Mouse (Mus musculus) cerebral cortex, adult 2 months (tissue): Measurements from ENCODE around the gene Vti1b.

ENCODE experiments used
- WGBS: fragments of 180-500 bp; shearing (Covaris S2); methylation state at CpG from one replicate; pipeline ENCODE4 v1.1.7; 2018; 5-methylcytosine and 5-hydroxymethylcytosine counted together

Gene Vti1b

GRCm38 (mm10) chr12:79172019-79172941, at the start of gene Vti1b:
Gene Vti1b (minus strand): TSS chr12:79172667.
- under 1% methylated on average over 72 of the region's 73 CpGs for WGBS

DNA sequence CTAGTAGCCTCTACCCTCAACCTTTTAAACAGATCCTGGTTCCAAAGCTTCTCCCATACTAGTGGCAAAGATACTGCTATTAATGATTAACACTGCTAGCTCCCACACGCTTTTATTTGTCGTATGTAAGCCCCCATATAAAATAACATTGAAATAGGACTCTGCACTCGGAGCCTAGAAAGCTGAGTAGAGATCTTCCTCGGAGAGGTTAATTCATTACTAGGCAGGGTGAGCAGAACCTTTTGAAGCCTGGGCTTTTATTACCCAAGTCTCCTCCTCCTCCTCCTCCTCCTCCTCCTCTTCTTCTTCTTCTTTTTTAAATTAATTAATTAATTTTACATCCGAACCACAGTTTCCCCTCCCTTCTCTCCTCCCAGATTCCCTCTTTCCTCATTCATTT, 45.0 kb upstream of the Vti1b start:
- 78% methylated on average over 5 of the region's 5 CpGs for WGBS

- 93% methylated on average over 8 of the region's 8 CpGs for WGBS
Observed at GRCm38 (mm10) chr12:79211447-79211846, 39.0 kb upstream of the Vti1b start.

DNA sequence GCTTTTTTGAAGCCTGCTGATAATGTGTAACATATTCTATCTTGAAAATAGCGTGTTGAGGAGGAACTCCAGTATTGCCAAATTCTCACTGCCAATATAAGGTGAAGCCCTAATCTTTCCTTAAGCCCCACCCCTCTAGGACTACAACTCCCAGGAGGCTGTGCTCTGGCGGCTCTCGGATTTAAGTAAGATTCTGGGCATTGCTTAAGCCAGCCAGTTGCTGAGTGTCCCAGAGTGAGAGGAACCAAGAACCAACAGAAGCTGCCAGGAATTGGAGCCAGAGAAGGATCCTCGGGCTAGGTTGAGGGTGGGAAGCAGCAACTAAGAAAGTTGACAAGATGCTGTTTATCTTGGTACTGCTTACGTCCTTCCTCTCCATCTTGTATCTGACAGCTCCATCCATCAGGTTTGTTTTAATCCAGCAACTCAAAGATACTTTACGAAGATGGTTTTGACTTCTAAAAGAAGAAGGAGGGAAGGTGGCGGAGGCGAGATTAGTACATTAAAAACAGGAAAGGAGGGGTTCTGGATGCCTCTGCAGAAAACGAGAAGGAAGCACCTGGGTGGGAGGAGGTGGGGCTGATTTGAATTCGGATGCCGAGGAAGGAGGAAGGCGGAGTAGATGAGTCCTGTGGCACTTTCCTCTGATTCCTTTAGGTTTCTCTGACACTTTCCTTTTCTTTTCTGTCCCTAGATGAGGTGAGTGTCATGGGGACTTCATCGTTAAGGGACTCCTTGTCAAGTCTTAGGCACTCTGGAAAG, 36.4 kb upstream of the Vti1b start, which contains the start of gene Rdh12:
Gene Rdh12, plus strand, starts transcription at position 212 of the 762 bp plus-strand sequence.
- 3% methylated on average over 13 of the region's 13 CpGs for WGBS

DNA sequence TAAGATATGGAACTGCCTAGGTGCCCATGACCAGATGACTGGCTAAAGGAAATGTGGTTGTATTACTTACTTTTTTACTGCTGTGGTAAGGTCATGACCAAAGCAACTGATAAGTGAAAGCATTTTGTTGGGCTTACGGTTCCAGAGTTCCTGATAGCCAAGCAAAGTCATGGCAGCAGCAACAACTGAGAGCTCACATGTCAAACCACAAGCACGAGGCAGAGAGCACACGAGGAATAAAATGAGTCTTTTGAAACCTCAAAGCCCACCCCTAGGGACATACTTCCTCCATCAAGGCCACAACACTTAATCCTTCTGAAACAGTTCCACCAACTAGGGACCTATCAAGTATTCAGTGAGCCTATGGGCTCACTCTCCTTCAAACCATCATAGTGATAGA, 29.4 kb upstream of the Vti1b start:
- WGBS = 88% methylated on average over 3 of the region's 3 CpGs

DNA sequence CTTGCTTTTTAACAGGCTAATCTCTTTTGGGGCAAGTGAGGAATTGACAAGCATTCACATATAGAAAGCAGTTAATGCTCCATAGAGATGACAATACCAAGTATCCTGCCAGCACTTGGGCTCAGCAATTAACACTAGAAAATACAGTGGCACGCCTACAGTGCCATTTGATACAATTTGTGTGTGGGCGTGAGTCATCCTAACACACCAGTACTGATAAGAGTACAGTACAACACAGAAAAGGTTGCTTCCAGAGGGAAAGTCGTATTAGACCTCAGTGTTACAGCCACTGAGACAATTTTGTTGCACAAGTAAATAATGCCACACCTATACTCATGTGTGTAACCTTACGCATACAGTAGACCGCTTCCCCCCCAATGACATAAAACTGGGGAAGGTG, 24.6 kb upstream of the Vti1b start:
- 88% methylated on average over 5 of the region's 5 CpGs for WGBS

- WGBS = 1% methylated on average over 3 of the region's 3 CpGs
Observed at GRCm38 (mm10) chr12:79193441-79193840, 21.0 kb upstream of the Vti1b start.

DNA sequence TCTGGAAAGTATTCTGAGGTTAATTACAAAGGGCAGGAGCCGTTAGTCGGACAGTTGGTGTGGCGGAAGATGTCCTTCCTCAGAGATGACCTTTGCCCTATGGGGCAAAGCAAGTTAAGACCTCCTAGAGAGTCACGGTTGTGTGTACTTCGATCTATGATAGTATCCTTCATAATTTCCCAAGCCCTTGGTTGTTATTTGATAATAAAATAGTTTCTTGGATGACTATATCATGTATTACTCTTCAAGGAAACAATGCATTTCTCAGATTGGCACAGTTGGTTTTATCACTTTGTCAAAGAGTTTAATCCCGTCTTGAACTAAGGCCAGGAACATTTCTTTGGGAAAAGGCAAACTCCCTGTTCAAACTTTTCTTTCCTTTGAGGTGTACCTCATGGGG, 19.7 kb upstream of the Vti1b start, which contains the start of gene Rdh11:
Gene Rdh11, minus strand, starts transcription at position 101 of the 400 bp plus-strand sequence.
- 67% methylated on average over 6 of the region's 6 CpGs for WGBS

DNA sequence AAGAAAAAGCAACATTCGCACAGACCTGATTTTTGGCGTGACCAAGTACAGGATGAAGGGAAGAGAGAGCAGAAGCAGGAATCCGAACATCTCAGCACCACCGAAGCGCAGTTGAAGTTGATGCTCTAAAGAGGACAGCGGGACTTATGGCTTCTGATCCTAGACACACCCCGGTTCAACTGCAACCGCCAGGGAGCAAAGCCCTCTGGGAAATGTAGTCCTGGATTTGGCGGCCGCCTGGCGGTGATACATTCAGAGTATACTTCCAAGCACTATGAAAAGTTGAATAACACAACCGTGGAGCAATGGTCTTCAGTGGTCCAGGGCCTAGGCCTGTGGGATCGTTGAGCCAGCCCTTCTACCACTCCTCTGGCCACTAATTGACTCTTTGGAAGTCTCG, 19.2 kb upstream of the Vti1b start:
- WGBS = 6% methylated on average over 14 of the region's 14 CpGs

- WGBS = 2% methylated on average over 18 of the region's 18 CpGs
Observed at GRCm38 (mm10) chr12:79190931-79191673, 18.6 kb upstream of the Vti1b start.

- 77% methylated on average over 4 of the region's 6 CpGs for WGBS
Observed at GRCm38 (mm10) chr12:79185160-79185559, 12.7 kb upstream of the Vti1b start.

DNA sequence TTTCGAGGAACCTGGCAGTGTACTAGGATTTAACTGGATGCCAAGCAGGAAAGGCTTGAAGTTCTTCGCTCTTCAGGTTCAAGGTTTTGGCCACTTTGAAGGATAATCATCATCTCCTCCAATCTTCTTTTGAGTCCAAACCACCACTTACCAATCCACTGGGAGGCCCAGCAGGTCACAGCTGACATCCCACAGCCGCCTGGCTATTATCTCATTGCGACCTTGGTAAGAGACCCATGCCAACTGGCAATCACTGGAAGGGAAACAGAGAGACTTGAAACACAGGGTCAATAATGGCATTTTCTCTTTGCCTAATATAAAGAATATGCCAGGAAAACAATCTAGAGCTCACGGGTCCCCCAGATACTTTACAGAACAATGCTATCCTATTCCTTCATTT, 3.5 kb upstream of the Vti1b start:
- WGBS = 96% methylated on average over 5 of the region's 5 CpGs

DNA sequence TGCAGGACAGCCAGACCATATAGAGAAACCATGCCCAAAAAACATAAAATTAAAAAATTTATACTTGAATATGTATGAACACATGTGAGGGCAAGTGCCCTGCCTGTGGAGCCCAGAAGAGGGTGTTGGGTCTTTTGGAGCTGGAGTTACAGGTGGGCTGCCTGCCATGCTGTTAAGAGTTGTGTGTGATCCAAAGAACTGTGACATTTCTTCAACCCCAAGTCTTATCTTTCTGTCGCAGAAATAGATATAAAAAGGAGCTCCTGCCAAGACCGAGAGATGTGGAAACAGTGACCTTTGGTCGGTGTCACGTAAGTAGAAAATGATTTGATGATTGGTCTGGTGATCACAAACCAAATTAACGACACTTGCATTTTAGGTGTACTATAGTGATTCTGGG, 1.3 kb upstream of the Vti1b start:
- 89% methylated on average over 5 of the region's 5 CpGs for WGBS

- 16% methylated on average over 12 of the region's 12 CpGs for WGBS
Observed at GRCm38 (mm10) chr12:79171269-79171995, 1.0 kb downstream of the Vti1b start.

GRCm38 (mm10) chr12:79170421-79170820, 2.0 kb downstream of the Vti1b start:
- 44% methylated on average over 3 of the region's 3 CpGs for WGBS

GRCm38 (mm10) chr12:79162876-79163275, 9.6 kb downstream of the Vti1b start:
- 95% methylated on average over 3 of the region's 3 CpGs for WGBS

GRCm38 (mm10) chr12:79149653-79150052, 22.8 kb downstream of the Vti1b start:
- 94% methylated on average over 6 of the region's 6 CpGs for WGBS

DNA sequence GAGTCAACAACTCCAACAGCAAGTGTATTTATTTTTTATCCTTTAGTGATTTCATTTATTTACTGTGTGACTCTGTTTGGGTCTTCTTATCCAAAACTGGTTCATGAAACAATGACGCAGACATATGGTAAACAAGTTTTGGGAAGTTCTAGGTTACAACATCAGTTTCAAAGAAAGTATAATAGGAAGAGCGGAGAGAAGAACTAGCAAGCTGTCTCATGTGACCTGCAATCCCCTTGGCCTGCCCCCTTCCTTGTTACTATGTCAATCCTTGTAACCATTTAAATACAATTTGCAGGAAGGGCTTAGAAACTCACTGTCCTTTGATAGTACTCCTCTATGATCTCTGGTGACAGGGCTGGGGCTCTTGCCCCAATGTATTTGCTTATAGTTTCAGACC, 31.7 kb downstream of the Vti1b start:
- 88% methylated on average over 2 of the region's 2 CpGs for WGBS

DNA sequence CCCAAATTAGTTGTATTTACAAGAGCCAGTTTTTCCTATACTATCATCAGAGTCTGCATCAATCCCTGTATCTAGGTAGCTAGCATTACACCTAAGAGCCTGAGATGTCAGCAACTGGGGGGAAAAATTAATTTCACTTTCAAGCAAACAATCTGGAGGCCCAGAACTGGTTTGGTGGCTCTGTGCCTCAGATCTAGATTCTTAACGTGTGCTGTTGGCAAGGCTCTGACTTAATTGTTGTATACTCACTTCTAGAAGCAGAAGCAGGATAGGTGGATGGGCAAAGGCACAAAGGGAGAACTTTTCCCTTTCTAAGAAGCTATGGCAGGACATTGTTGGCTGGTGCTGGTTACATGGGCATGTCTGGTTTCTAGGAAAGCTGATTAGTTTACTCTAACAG, 33.0 kb downstream of the Vti1b start:
- WGBS = 34% methylated on average over 1 of the region's 1 CpGs

DNA sequence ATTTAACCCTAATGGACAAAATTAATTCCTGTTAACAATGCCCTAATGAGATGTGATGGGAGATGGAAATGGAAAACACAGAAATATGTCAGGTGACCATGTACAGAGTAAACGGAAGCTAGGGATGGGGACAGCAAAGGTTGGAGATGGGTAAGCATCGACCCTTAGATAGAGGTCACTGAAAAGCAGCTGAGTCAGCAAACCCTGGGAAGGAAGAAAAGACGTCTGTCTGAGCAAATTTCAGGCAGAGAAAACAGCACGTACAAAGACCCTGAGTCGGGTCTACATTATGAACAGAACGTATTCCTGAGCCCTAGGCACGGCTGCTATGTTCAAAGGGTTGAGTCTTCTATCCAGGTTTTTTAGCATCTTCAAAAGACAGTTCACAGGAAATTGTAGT, 35.5 kb downstream of the Vti1b start:
- 83% methylated on average over 7 of the region's 7 CpGs for WGBS

DNA sequence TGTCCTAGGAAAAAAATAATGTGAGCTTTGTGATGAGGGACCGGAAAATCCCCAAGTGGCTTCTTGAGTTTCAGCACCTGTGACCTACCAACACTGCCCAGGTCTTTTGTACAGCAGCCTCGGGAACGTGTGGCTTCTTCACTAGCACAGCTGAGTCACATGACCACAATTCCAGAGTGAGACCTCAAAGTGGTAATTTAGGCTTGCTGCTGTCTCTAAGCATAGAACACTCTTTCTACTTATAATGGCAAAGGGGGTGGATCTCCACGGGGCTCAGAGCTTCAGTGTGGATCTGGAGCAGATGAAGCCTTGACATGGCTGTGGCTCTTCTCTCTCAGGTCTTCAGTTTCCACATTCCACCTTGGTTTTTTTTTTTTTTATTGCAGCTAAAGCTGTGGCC, 37.4 kb downstream of the Vti1b start:
- 29% methylated on average over 4 of the region's 4 CpGs for WGBS
